Comparison of ENCODE assay signal across 8 mouse cellular contexts in genomic region chr12:86726120-86726640, GRCm38 (mm10). TPM values are rescaled to one million over a fixed set of nuclear protein-coding genes. Genes with fewer than 3 reads are reported as not detected.
A peak's percentile ranks its signal among the peaks of the same experiment; 100 is the strongest.
DNase-seq lines count a peak whose midpoint lies in the region; ATAC-seq and TF ChIP-seq lines count a peak whose summit lies in the region.

Angel1 (minus strand) TSS chr12:86726460.

- under 1% methylated on average over 44 of the region's 44 CpGs for WGBS in forebrain, embryonic 12.5 days
- WGBS in heart, postnatal 0 days = under 1% methylated on average over 44 of the region's 44 CpGs
- under 1% methylated on average over 42 of the region's 44 CpGs for WGBS in liver, embryonic 16.5 days (ENCODE audit: insufficient replicate concordance)
- under 1% methylated on average over 44 of the region's 44 CpGs for WGBS in neural tube, embryonic 13.5 days

- peak within 1 kb of the TSS; percentile 78 for H3K9ac ChIP-seq in forebrain, embryonic 12.5 days
- peak within 1 kb of the TSS; percentile 66 for H3K9ac ChIP-seq in heart, postnatal 0 days (replicated peaks; ENCODE audit: low read depth, low read length)
- peak within 1 kb of the TSS; percentile 60 for H3K9ac ChIP-seq in liver, embryonic 16.5 days (ENCODE audit: low read depth, low read length)
- H3K9ac ChIP-seq in neural tube, embryonic 13.5 days = peak within 1 kb of the TSS; percentile 83

- no peaks in the 10 kb centered on the region for H3K27me3 ChIP-seq in E14TG2a.4 (ENCODE audit: insufficient read depth, low read length)
- no peaks in the 10 kb centered on the region for H3K27me3 ChIP-seq in forebrain, embryonic 12.5 days
- no peaks in the 10 kb centered on the region for H3K27me3 ChIP-seq in heart, postnatal 0 days (ENCODE audit: control insufficient read depth, insufficient read depth, low read length)
- H3K27me3 ChIP-seq in liver, embryonic 16.5 days (ENCODE audit: control insufficient read depth, insufficient read depth, low read depth, low read length) = no peaks in the 10 kb centered on the region
- H3K27me3 ChIP-seq in neural tube, embryonic 13.5 days = no peaks in the 10 kb centered on the region
- H3K27me3 ChIP-seq in testis, adult 2 months (ENCODE audit: control insufficient read depth, insufficient read depth, low read length) = no peaks in the 10 kb centered on the region

- peak; percentile 100 for ATAC-seq in forebrain, embryonic 12.5 days (ENCODE audit: low FRiP score)
- peak; percentile 100 for ATAC-seq in heart, postnatal 0 days (ENCODE audit: insufficient read depth, low read depth)
- peak; percentile 99 for ATAC-seq in liver, embryonic 16.5 days (ENCODE audit: low read depth)
- ATAC-seq in neural tube, embryonic 13.5 days (ENCODE audit: low read depth) = peak; percentile 99

- TF ChIP-seq POLR2A in testis, adult 2 months (IDR thresholded peaks at IDR 0.05; ENCODE audit: control insufficient read depth, low read depth, low read length) = peak; percentile 90

- H3K36me3 ChIP-seq in E14TG2a.4 (ENCODE audit: insufficient read depth, low read length) = peaks cover 23% of the 10 kb centered on the region
- 0 out of 2 replicates have a peak, but pooled peaks cover 3% of the 10 kb centered on the region for H3K36me3 ChIP-seq in forebrain, embryonic 12.5 days (replicated peaks)
- H3K36me3 ChIP-seq in heart, postnatal 0 days (replicated peaks; ENCODE audit: control insufficient read depth, insufficient read depth, low read length) = no peaks in the 10 kb centered on the region
- H3K36me3 ChIP-seq in liver, embryonic 16.5 days (ENCODE audit: control insufficient read depth, insufficient read depth) = no peaks in the 10 kb centered on the region
- peaks cover 6% of the 10 kb centered on the region; the same call in 1 of the 2 replicates for H3K36me3 ChIP-seq in neural tube, embryonic 13.5 days
- no peaks in the 10 kb centered on the region; the same call in 1 of the 2 replicates for H3K36me3 ChIP-seq in testis, adult 2 months (ENCODE audit: control insufficient read depth, insufficient read depth, low read length)

- peak; percentile 86 for TF ChIP-seq EP300 in heart, postnatal 0 days (IDR thresholded peaks at IDR 0.05; ENCODE audit: low read depth)

- no peak for TF ChIP-seq CTCF in E14TG2a.4 (conservative IDR thresholded peaks at IDR 0.05; ENCODE audit: low read length)
- TF ChIP-seq CTCF in heart, postnatal 0 days (IDR thresholded peaks at IDR 0.05; ENCODE audit: low read depth) = 0 out of 2 replicates have a peak, but pooled peaks have one; percentile 1
- no peak for TF ChIP-seq CTCF in testis, adult 2 months (IDR thresholded peaks at IDR 0.05; ENCODE audit: control insufficient read depth, insufficient read depth, insufficient replicate concordance, low read depth, low read length)

- H3K9me3 ChIP-seq in E14TG2a.4 (ENCODE audit: low read length) = no peaks in the 10 kb centered on the region
- H3K9me3 ChIP-seq in forebrain, embryonic 12.5 days = no peaks in the 10 kb centered on the region
- H3K9me3 ChIP-seq in heart, postnatal 0 days (replicated peaks; ENCODE audit: control insufficient read depth, low read length) = no peaks in the 10 kb centered on the region
- H3K9me3 ChIP-seq in liver, embryonic 16.5 days (replicated peaks; ENCODE audit: control insufficient read depth, low read length) = no peaks in the 10 kb centered on the region
- no peaks in the 10 kb centered on the region for H3K9me3 ChIP-seq in neural tube, embryonic 13.5 days

- H3K4me1 ChIP-seq in E14TG2a.4 (replicated peaks; ENCODE audit: low read depth, low read length) = peaks cover 19% of the 10 kb centered on the region
- H3K4me1 ChIP-seq in forebrain, embryonic 12.5 days = peaks cover 13% of the 10 kb centered on the region
- H3K4me1 ChIP-seq in heart, postnatal 0 days (ENCODE audit: control insufficient read depth, insufficient read depth) = peaks cover 11% of the 10 kb centered on the region; the same call in 1 of the 2 replicates
- peaks cover 4% of the 10 kb centered on the region for H3K4me1 ChIP-seq in liver, embryonic 16.5 days (ENCODE audit: control insufficient read depth, low read depth, low read length)
- peaks cover 28% of the 10 kb centered on the region for H3K4me1 ChIP-seq in neural tube, embryonic 13.5 days (replicated peaks)
- no peaks in the 10 kb centered on the region for H3K4me1 ChIP-seq in testis, adult 2 months (ENCODE audit: control insufficient read depth, insufficient read depth, low read length)

- peak within 1 kb of the TSS; percentile 95 for H3K4me3 ChIP-seq in E14TG2a.4 (replicated peaks; ENCODE audit: low read length)
- peak within 1 kb of the TSS; percentile 77 for H3K4me3 ChIP-seq in forebrain, embryonic 12.5 days (replicated peaks)
- H3K4me3 ChIP-seq in heart, postnatal 0 days (ENCODE audit: low read depth, low read length) = peak within 1 kb of the TSS; percentile 78
- peak within 1 kb of the TSS; percentile 66 for H3K4me3 ChIP-seq in liver, embryonic 16.5 days (ENCODE audit: low read depth, low read length)
- peak within 1 kb of the TSS; percentile 78 for H3K4me3 ChIP-seq in neural tube, embryonic 13.5 days
- H3K4me3 ChIP-seq in testis, adult 2 months (ENCODE audit: control insufficient read depth, low read depth, low read length) = peak within 1 kb of the TSS; percentile 87

- peak; percentile 92 for DNase-seq in c-Kit-positive CD71-positive TER-119-positive erythroid progenitor cells, embryonic 14.5 days (ENCODE audit: low spot score)
- DNase-seq in heart, postnatal 0 days (ENCODE audit: low spot score) = peak; percentile 94
- DNase-seq in kidney, postnatal 4 days = peak; percentile 98 to 99

- H3K4me2 ChIP-seq in forebrain, embryonic 12.5 days = peak within 1 kb of the TSS; percentile 95
- H3K4me2 ChIP-seq in heart, postnatal 0 days (ENCODE audit: low read depth, low read length) = peak within 1 kb of the TSS; percentile 99
- peak within 1 kb of the TSS; percentile 98 for H3K4me2 ChIP-seq in liver, embryonic 16.5 days (ENCODE audit: low read depth, low read length)
- peak within 1 kb of the TSS; percentile 91 for H3K4me2 ChIP-seq in neural tube, embryonic 13.5 days

- H3K27ac ChIP-seq in forebrain, embryonic 12.5 days = peak within 1 kb of the TSS; percentile 65; the same call in 1 of the 2 replicates
- peak within 1 kb of the TSS; percentile 46; the same call in 1 of the 2 replicates for H3K27ac ChIP-seq in heart, postnatal 0 days (ENCODE audit: low read depth)
- no peak within 1 kb of the TSS for H3K27ac ChIP-seq in liver, embryonic 16.5 days (ENCODE audit: low read length)
- peak within 1 kb of the TSS; percentile 80 for H3K27ac ChIP-seq in neural tube, embryonic 13.5 days (replicated peaks)
- peak within 1 kb of the TSS; percentile 80 for H3K27ac ChIP-seq in testis, adult 2 months (ENCODE audit: control insufficient read depth, insufficient read depth, low read depth, low read length)

RNA-seq across cellular contexts. Expression of gene Angel1, which starts in this region (rescaled TPM):
- polyA plus RNA-seq in forebrain, embryonic 12.5 days (2016; fragmentation: Nextera tagmentation; extraction: Ambion mirVana) = 13.3 and 13.6 TPM in 2 replicates
- 2.2 and 4.4 TPM in 2 replicates for total RNA-seq in heart, postnatal 0 days (2014; rRNA removed; ENCODE audit: low replicate concordance)
- 4.4 and 4.7 TPM in 2 replicates for polyA plus RNA-seq in heart, postnatal 0 days (2015; fragmentation: Nextera tagmentation; extraction: Ambion mirVana)
- polyA plus RNA-seq in liver, embryonic 16.5 days (2015; fragmentation: Nextera tagmentation; extraction: Ambion mirVana) = 1.1 and 1.2 TPM in 2 replicates
- polyA plus RNA-seq in neural tube, embryonic 13.5 days (2015; fragmentation: Nextera tagmentation; extraction: Ambion mirVana) = 12.6 and 16.1 TPM in 2 replicates
- 188 and 191 TPM in 2 replicates for polyA plus RNA-seq in testis, adult 2 months (2012; rRNA removed)

Comparison
In these comparisons a context has a peak if more than half of its experiments do, and no peak if none do; other contexts are left out.
1. RNA of gene Angel1 (polyA plus RNA-seq): 188 to 191 TPM in testis, adult 2 months; 12.6 to 16.1 TPM in neural tube, embryonic 13.5 days, 13.3 to 13.6 TPM in forebrain, embryonic 12.5 days, 4.4 to 4.7 TPM in heart, postnatal 0 days and 1.1 to 1.2 TPM in liver, embryonic 16.5 days; every median in the first group is over 10 times any median in the second.
2. Peak in every context shown above with its lines, with median percentiles within 50 percentile points of each other: H3K4me3 ChIP-seq, DNase-seq, ATAC-seq, H3K4me2 ChIP-seq and H3K9ac ChIP-seq.